Comparison of ENCODE assay signal across 2 mouse cellular contexts in genomic region chr16:35565601-35566000, GRCm38 (mm10). TPM values are rescaled to one million over a fixed set of nuclear protein-coding genes. Genes with fewer than 3 reads are reported as not detected.
"Had no signal": no experiment of that assay in that cellular context is flagged by ENCODE, and none has a peak within 500 bp of the region (broad histone marks: within the 10 kb centered on the region; RNA-seq: fewer than 3 reads in every experiment).

No protein-coding gene starts in this region.

RNA-seq across cellular contexts. Expression of gene Sema5b, which starts 24.7 kb away (rescaled TPM):
- total RNA-seq: common myeloid progenitor, adult 5-6 weeks; granulocyte monocyte progenitor cell, adult 5-6 weeks had no signal
